Mouse (Mus musculus): ENCODE measurements around the gene Agbl5. TPM values are rescaled to one million over a fixed set of nuclear protein-coding genes. Genes with fewer than 3 reads are reported as not detected.
A peak's percentile ranks its signal among the peaks of the same experiment; 100 is the strongest.

The Agbl5 gene
- polyA plus RNA-seq, 1 experiment, result 5.8 TPM

DNA sequence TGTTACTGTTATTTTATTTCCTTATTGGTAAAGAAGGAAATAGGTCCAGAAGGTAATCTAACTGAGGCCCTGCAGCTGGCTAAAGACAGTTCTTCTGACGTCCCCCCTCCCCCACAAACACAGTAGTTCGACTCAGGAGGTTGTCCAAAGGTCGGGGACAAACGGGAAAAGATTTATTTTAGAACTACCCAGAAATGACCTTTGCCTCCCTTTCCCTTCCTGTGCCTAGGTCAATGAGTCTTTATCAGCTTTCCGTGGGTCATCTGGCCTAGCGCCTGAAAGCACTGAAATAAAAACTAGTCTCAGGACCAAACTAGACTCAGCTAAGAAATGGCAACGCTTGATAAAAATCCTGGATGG is 20.8 kb downstream of the Agbl5 start:
- Histone ChIP-seq H3K27ac (ENCODE audit: insufficient read depth, low read depth, low read length) (no peak overlapping the region), H3K4me1 (ENCODE audit: control insufficient read depth, insufficient read depth, low read length) (peaks cover 13% of the 10 kb centered on the region), H3K4me3 (ENCODE audit: insufficient read depth, low read length) (no peak overlapping the region)
- no peak for TF ChIP-seq POLR2A (IDR thresholded peaks at IDR 0.05; ENCODE audit: borderline replicate concordance, low read depth, low read length)
- no peak for TF ChIP-seq CTCF (IDR thresholded peaks at IDR 0.05; ENCODE audit: low read depth, low read length)

- Histone ChIP-seq H3K4me3 (ENCODE audit: insufficient read depth, low read length) (no peak overlapping the region), H3K27ac (ENCODE audit: insufficient read depth, low read depth, low read length) (no peak overlapping the region), H3K4me1 (ENCODE audit: control insufficient read depth, insufficient read depth, low read length) (peaks cover 15% of the 10 kb centered on the region)
- TF ChIP-seq CTCF (IDR thresholded peaks at IDR 0.05; ENCODE audit: low read depth, low read length) (no peak), POLR2A (IDR thresholded peaks at IDR 0.05; ENCODE audit: borderline replicate concordance, low read depth, low read length) (no peak)
Observed at GRCm38 (mm10) chr5:30909863-30910262, 21.4 kb downstream of the Agbl5 start.

- H3K4me3 ChIP-seq (ENCODE audit: insufficient read depth, low read length), result no peak overlapping the region
- TF ChIP-seq CTCF (IDR thresholded peaks at IDR 0.05; ENCODE audit: low read depth, low read length) (no peak), POLR2A (IDR thresholded peaks at IDR 0.05; ENCODE audit: borderline replicate concordance, low read depth, low read length) (no peak)
- H3K4me1 ChIP-seq (ENCODE audit: control insufficient read depth, insufficient read depth, low read length), result peaks cover 21% of the 10 kb centered on the region
- H3K27ac ChIP-seq (ENCODE audit: insufficient read depth, low read depth, low read length), result no peak overlapping the region
Observed at GRCm38 (mm10) chr5:30910481-30910880, 22.0 kb downstream of the Agbl5 start.

DNA sequence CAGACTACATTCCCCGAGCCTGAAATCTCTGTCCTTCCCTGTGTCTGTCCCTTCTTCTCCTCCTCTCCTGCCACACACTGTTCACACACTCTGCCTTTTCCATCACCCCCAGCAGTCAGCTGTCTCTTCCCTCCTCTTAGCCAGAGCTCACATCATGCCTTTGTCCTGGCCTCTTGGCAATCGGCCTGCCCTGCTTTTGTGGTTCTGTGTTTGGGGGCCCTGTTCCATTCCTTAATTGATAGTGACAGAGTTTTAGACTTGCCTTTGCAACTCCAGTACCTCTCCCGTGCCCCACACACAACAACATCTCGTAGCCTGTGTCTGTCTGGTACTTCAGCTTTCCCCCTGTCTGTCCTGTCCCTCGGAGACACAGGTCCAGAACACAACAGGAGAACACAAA is 23.7 kb downstream of the Agbl5 start:
- H3K4me1 ChIP-seq (ENCODE audit: control insufficient read depth, insufficient read depth, low read length), result peaks cover 31% of the 10 kb centered on the region
- H3K27ac ChIP-seq (ENCODE audit: insufficient read depth, low read depth, low read length), result peak overlapping the region; percentile 71
- no peak overlapping the region for H3K4me3 ChIP-seq (ENCODE audit: insufficient read depth, low read length)

GRCm38 (mm10) chr5:30913060-30913841 is 24.8 kb downstream of the Agbl5 start, which contains the start of gene Emilin1:
TSS of gene Emilin1 (plus strand) at chr5:30913402.
- H3K27ac ChIP-seq (ENCODE audit: insufficient read depth, low read depth, low read length), result peak within 1 kb of the TSS; percentile 71
- TF ChIP-seq POLR2A (IDR thresholded peaks at IDR 0.05; ENCODE audit: borderline replicate concordance, low read depth, low read length) (no peak), CTCF (IDR thresholded peaks at IDR 0.05; ENCODE audit: low read depth, low read length) (no peak)
- peaks cover 35% of the 10 kb centered on the region for H3K4me1 ChIP-seq (ENCODE audit: control insufficient read depth, insufficient read depth, low read length)
- H3K4me3 ChIP-seq (ENCODE audit: insufficient read depth, low read length), result peak within 1 kb of the TSS; percentile 57

More for the DNA sequence above, 23.7 kb downstream of the Agbl5 start:
- no peak for TF ChIP-seq POLR2A (IDR thresholded peaks at IDR 0.05; ENCODE audit: borderline replicate concordance, low read depth, low read length)
- TF ChIP-seq CTCF (IDR thresholded peaks at IDR 0.05; ENCODE audit: low read depth, low read length), result no peak

- Histone ChIP-seq H3K4me3 (ENCODE audit: insufficient read depth, low read length) (peak overlapping the region; percentile 57), H3K4me1 (ENCODE audit: control insufficient read depth, insufficient read depth, low read length) (peaks cover 35% of the 10 kb centered on the region), H3K27ac (ENCODE audit: insufficient read depth, low read depth, low read length) (peak overlapping the region; percentile 95)
- TF ChIP-seq POLR2A (IDR thresholded peaks at IDR 0.05; ENCODE audit: borderline replicate concordance, low read depth, low read length), result no peak
Observed at GRCm38 (mm10) chr5:30914101-30914635, 25.7 kb downstream of the Agbl5 start.

- peak overlapping the region; percentile 95 for H3K27ac ChIP-seq (ENCODE audit: insufficient read depth, low read depth, low read length)
- H3K4me1 ChIP-seq (ENCODE audit: control insufficient read depth, insufficient read depth, low read length), result peaks cover 35% of the 10 kb centered on the region
- peak overlapping the region; percentile 57 for H3K4me3 ChIP-seq (ENCODE audit: insufficient read depth, low read length)
- TF ChIP-seq CTCF (IDR thresholded peaks at IDR 0.05; ENCODE audit: low read depth, low read length) (no peak), POLR2A (IDR thresholded peaks at IDR 0.05; ENCODE audit: borderline replicate concordance, low read depth, low read length) (no peak)
Observed at GRCm38 (mm10) chr5:30914849-30915248, 26.4 kb downstream of the Agbl5 start.

DNA sequence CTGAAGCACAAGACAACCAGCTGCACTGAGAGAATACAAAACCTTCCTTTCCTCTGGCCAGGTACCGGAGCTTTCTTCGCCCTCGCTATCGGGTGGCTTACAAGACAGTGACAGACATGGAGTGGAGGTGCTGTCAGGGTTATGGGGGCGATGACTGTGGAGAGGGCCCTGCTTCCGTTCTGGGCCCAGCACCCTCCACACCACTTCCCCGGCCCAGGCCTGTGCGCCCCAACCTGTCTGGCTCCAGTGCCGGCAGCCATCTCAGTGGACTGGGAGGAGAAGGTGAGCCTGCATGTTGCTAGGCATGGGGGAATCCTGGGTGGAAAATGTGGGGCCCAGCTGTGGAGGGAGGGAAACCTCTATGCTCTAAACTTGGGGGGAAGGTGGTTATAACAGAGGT is 27.0 kb downstream of the Agbl5 start:
- H3K4me1 ChIP-seq (ENCODE audit: control insufficient read depth, insufficient read depth, low read length), result peaks cover 37% of the 10 kb centered on the region
- no peak for TF ChIP-seq CTCF (IDR thresholded peaks at IDR 0.05; ENCODE audit: low read depth, low read length)
- TF ChIP-seq POLR2A (IDR thresholded peaks at IDR 0.05; ENCODE audit: borderline replicate concordance, low read depth, low read length), result no peak
- H3K27ac ChIP-seq (ENCODE audit: insufficient read depth, low read depth, low read length), result peak overlapping the region; percentile 95
- H3K4me3 ChIP-seq (ENCODE audit: insufficient read depth, low read length), result peak overlapping the region; percentile 57

DNA sequence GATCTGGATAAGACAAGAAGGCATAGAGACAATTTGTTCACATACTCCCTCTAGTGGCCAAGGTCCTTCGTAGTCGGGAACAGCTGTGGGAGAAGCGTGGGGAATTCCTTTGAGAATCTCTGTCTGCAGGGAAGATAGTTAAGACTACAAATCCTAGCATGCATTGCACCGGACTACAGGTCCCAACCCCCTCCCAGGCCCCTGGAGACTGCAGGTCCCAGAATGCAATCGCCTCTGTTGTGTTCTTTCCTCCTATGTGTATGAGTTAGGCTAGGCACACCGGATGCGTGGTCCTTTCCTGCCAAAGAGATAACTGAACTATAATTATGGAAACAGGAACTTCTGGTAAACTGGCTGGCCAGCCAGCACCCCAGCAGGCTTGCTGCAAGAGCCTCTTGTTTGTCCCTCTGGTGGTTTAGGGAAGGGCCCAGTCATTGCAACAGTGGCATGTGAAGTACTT is 27.5 kb downstream of the Agbl5 start:
- Histone ChIP-seq H3K27ac (ENCODE audit: insufficient read depth, low read depth, low read length) (peak overlapping the region; percentile 95), H3K4me3 (ENCODE audit: insufficient read depth, low read length) (no peak overlapping the region), H3K4me1 (ENCODE audit: control insufficient read depth, insufficient read depth, low read length) (peaks cover 42% of the 10 kb centered on the region)
- TF ChIP-seq CTCF (IDR thresholded peaks at IDR 0.05; ENCODE audit: low read depth, low read length) (0 out of 2 replicates have a peak, but pooled peaks have one; percentile 22), POLR2A (IDR thresholded peaks at IDR 0.05; ENCODE audit: borderline replicate concordance, low read depth, low read length) (no peak)

DNA sequence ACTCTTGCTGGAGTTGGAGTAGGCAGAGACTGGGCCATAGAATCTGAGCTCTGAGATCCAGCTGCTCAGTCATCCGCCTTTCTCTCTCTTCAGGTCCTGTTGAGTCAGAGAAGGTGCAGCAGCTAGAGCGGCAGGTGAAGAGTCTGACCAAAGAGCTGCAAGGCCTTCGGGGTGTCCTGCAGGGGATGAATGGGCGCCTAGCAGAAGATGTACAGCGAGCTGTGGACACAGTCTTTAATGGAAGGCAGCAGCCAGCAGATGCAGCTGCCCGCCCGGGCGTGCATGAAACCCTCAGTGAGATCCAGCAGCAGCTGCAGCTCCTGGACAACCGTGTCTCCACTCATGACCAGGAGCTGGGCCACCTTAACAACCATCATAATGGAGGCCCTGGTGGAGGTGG is 28.3 kb downstream of the Agbl5 start:
- TF ChIP-seq CTCF (IDR thresholded peaks at IDR 0.05; ENCODE audit: low read depth, low read length) (no peak), POLR2A (IDR thresholded peaks at IDR 0.05; ENCODE audit: borderline replicate concordance, low read depth, low read length) (no peak)
- Histone ChIP-seq H3K4me1 (ENCODE audit: control insufficient read depth, insufficient read depth, low read length) (peaks cover 42% of the 10 kb centered on the region), H3K4me3 (ENCODE audit: insufficient read depth, low read length) (no peak overlapping the region), H3K27ac (ENCODE audit: insufficient read depth, low read depth, low read length) (peak overlapping the region; percentile 95)
